Mouse (Mus musculus) bone marrow, adult 2 months (tissue): ENCODE data around the gene Sh3pxd2b.

ENCODE experiments used
- CTCF ChIP-seq: fragments of 200-500 bp; IDR thresholded peaks from 2 replicates; pipeline ENCODE4 v1.5.1; 2011; ENCODE audit warnings: low read length, control low read depth; ENCODE audit not compliant: control insufficient read depth, insufficient read depth
- POLR2A ChIP-seq: fragments of 200-500 bp; IDR thresholded peaks from 2 replicates; pipeline ENCODE4 v1.6.1; 2011; ENCODE audit warnings: low read depth, mild to moderate bottlenecking, control low read depth, low read length, borderline replicate concordance; ENCODE audit not compliant: control insufficient read depth

GRCm38 (mm10) chr11:32365498-32365897, 17.9 kb downstream of the Sh3pxd2b start:
- TF ChIP-seq CTCF, result no peak
- TF ChIP-seq POLR2A, result no peak
